Comparison of ENCODE assay signal across 8 mouse cellular contexts in the genomic region with DNA sequence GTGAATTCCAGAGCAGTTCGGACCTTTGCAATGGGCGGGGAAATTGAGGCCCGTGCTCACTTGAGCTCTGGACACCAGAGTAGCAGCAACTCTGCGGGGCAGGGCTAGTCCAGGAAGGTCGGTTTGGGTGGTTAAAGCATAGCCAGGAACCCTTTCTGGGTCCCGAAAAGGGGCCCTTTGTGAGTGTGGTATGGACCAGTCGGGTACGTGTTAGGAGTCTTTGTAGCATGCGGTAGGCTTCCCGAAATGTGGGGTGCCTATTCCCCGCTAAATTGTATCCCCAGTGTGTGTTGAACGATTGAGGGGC. TPM values are rescaled to one million over a fixed set of nuclear protein-coding genes. Genes with fewer than 3 reads are reported as not detected.
A peak's percentile ranks its signal among the peaks of the same experiment; 100 is the strongest.
DNase-seq lines count a peak whose midpoint lies in the region; ATAC-seq and TF ChIP-seq lines count a peak whose summit lies in the region.

No protein-coding gene starts in this region.

- TF ChIP-seq CTCF in kidney, postnatal 0 days (IDR thresholded peaks at IDR 0.05; ENCODE audit: low read depth): no peak

- no peak for ATAC-seq in kidney, postnatal 0 days (replicated peaks; ENCODE audit: low FRiP score, low read depth)
- ATAC-seq in intestine, embryonic 15.5 days: no peak

- no peak overlapping the region for H3K27ac ChIP-seq in kidney, postnatal 0 days
- H3K27ac ChIP-seq in embryonic facial prominence, embryonic 10.5 days (replicated peaks): peak overlapping the region; percentile 96
- H3K27ac ChIP-seq in intestine, embryonic 15.5 days: peak overlapping the region; percentile 90

- H3K4me1 ChIP-seq in kidney, postnatal 0 days (replicated peaks; ENCODE audit: insufficient read depth, low read length): peaks cover 11% of the 10 kb centered on the region
- H3K4me1 ChIP-seq in embryonic facial prominence, embryonic 10.5 days: peaks cover 21% of the 10 kb centered on the region
- H3K4me1 ChIP-seq in intestine, embryonic 15.5 days (replicated peaks): 0 out of 2 replicates have a peak, but pooled peaks cover 9% of the 10 kb centered on the region

- peak overlapping the region; percentile 85 for H3K9ac ChIP-seq in kidney, postnatal 0 days (ENCODE audit: low read depth, low read length)
- H3K9ac ChIP-seq in intestine, embryonic 15.5 days: peak overlapping the region; percentile 92

- H3K4me2 ChIP-seq in kidney, postnatal 0 days (ENCODE audit: low read length): peak overlapping the region; percentile 81
- peak overlapping the region; percentile 84 for H3K4me2 ChIP-seq in intestine, embryonic 15.5 days (replicated peaks)
- H3K4me2 ChIP-seq in myocyte (ENCODE audit: low read depth): peak overlapping the region; percentile 88

- no peaks in the 10 kb centered on the region for H3K27me3 ChIP-seq in kidney, postnatal 0 days (ENCODE audit: insufficient read depth, low read length)
- H3K27me3 ChIP-seq in embryonic facial prominence, embryonic 10.5 days (replicated peaks; ENCODE audit: low read depth, poor library complexity, severe bottlenecking): no peaks in the 10 kb centered on the region
- H3K27me3 ChIP-seq in intestine, embryonic 15.5 days (replicated peaks): no peaks in the 10 kb centered on the region
- no peaks in the 10 kb centered on the region for H3K27me3 ChIP-seq in myocyte (ENCODE audit: control insufficient read depth, insufficient read depth, insufficient read length)

- DNase-seq in kidney, postnatal 0 days (ENCODE audit: low spot score): peak; percentile 27
- DNase-seq in kidney, adult 9 months: no peak
- DNase-seq in embryonic facial prominence, embryonic 10.5 days (ENCODE audit: low spot score): no peak
- no peak for DNase-seq in adrenal gland, postnatal 36 days
- no peak for DNase-seq in lung, adult 18-20 months
- DNase-seq in frontal cortex, adult 2 months (ENCODE audit: extremely low spot score in 1 of 2, low spot score in 1 of 2): no peak

- no peak for TF ChIP-seq POLR2A in myocyte (IDR thresholded peaks at IDR 0.05; ENCODE audit: insufficient read length, low read depth)

- no peaks in the 10 kb centered on the region for H3K9me3 ChIP-seq in kidney, postnatal 0 days (replicated peaks; ENCODE audit: low read length)
- H3K9me3 ChIP-seq in embryonic facial prominence, embryonic 10.5 days: no peaks in the 10 kb centered on the region
- H3K9me3 ChIP-seq in intestine, embryonic 15.5 days: no peaks in the 10 kb centered on the region

- H3K79me2 ChIP-seq in myocyte (ENCODE audit: control insufficient read depth, insufficient read depth): peaks cover 54% of the 10 kb centered on the region

- H3K4me3 ChIP-seq in kidney, postnatal 0 days (replicated peaks; ENCODE audit: low read depth, low read length): peak overlapping the region; percentile 66
- peak overlapping the region; percentile 89 for H3K4me3 ChIP-seq in embryonic facial prominence, embryonic 10.5 days
- peak overlapping the region; percentile 88 for H3K4me3 ChIP-seq in intestine, embryonic 15.5 days (replicated peaks)
- H3K4me3 ChIP-seq in myocyte: peak overlapping the region; percentile 57

- H3K36me3 ChIP-seq in kidney, postnatal 0 days (ENCODE audit: insufficient read depth, low read length): peaks cover 8% of the 10 kb centered on the region; the same call in 1 of the 2 replicates
- peaks cover 34% of the 10 kb centered on the region for H3K36me3 ChIP-seq in embryonic facial prominence, embryonic 10.5 days (replicated peaks)
- peaks cover 4% of the 10 kb centered on the region; the same call in 1 of the 2 replicates for H3K36me3 ChIP-seq in intestine, embryonic 15.5 days
- no peaks in the 10 kb centered on the region for H3K36me3 ChIP-seq in myocyte (ENCODE audit: control insufficient read depth, insufficient read depth)

- WGBS in kidney, postnatal 0 days: 2% methylated on average over 12 of the region's 12 CpGs
- 2% methylated on average over 12 of the region's 12 CpGs for WGBS in embryonic facial prominence, embryonic 10.5 days
- under 1% methylated on average over 12 of the region's 12 CpGs for WGBS in intestine, embryonic 15.5 days

- peak overlapping the region; percentile 67 for H3ac ChIP-seq in myocyte (ENCODE audit: control insufficient read depth, insufficient read length)

TF ChIP-seq in myocyte, 11 proteins besides CTCF, POLR2A, EP300 and RAD21:
- no peak for TF ChIP-seq MYOD1 (IDR thresholded peaks at IDR 0.05; ENCODE audit: control insufficient read depth in 1 of 3, insufficient read length in 2 of 3, low read depth in 2 of 3)
- no peak for TF ChIP-seq MAX (IDR thresholded peaks at IDR 0.05; ENCODE audit: low read depth)
- TF ChIP-seq CEBPB (IDR thresholded peaks at IDR 0.05; ENCODE audit: insufficient read depth, poor library complexity, severe bottlenecking): no peak
- no peak for TF ChIP-seq E2F4 (IDR thresholded peaks at IDR 0.05; ENCODE audit: insufficient read depth)

RNA-seq across cellular contexts. Expression of gene Chaf1a, which starts 0.6 kb away (rescaled TPM):
- polyA plus RNA-seq in kidney, postnatal 0 days (2015; fragmentation: Nextera tagmentation; extraction: Ambion mirVana): 11.1 and 11.2 TPM in 2 replicates
- polyA plus RNA-seq in embryonic facial prominence, embryonic 10.5 days (2016; fragmentation: Nextera tagmentation; extraction: Ambion mirVana): 50.7 and 52.3 TPM in 2 replicates
- 21.4 and 22.4 TPM in 2 replicates for polyA plus RNA-seq in intestine, embryonic 15.5 days (2015; fragmentation: Nextera tagmentation; extraction: Ambion mirVana)
- polyA plus RNA-seq in myocyte (2012; fragmentation: generic; extraction: Trizol): 8.0 TPM
- total RNA-seq in adrenal gland, postnatal 36 days (2021): 1 to 10 TPM; 3.5 to 4.7 TPM
- polyA plus RNA-seq in frontal cortex, adult 2 months (2012; rRNA removed): 2.7 and 2.8 TPM in 2 replicates

RNA-seq across cellular contexts. Expression of gene Sh3gl1, which starts 4.4 kb away (rescaled TPM):
- 115 and 129 TPM in 2 replicates for polyA plus RNA-seq in kidney, postnatal 0 days (2015; fragmentation: Nextera tagmentation; extraction: Ambion mirVana)
- 170 and 173 TPM in 2 replicates for polyA plus RNA-seq in embryonic facial prominence, embryonic 10.5 days (2016; fragmentation: Nextera tagmentation; extraction: Ambion mirVana)
- polyA plus RNA-seq in intestine, embryonic 15.5 days (2015; fragmentation: Nextera tagmentation; extraction: Ambion mirVana): 124 TPM in 2 replicates
- polyA plus RNA-seq in myocyte (2012; fragmentation: generic; extraction: Trizol): 66.9 TPM
- 10 to 100 TPM; 49.0 to 49.7 TPM for total RNA-seq in adrenal gland, postnatal 36 days (2021)
- polyA plus RNA-seq in frontal cortex, adult 2 months (2012; rRNA removed): 46.0 and 50.7 TPM in 2 replicates

RNA-seq across cellular contexts. Expression of gene Ubxn6, which starts 34.0 kb away (rescaled TPM):
- 54.4 and 56.0 TPM in 2 replicates for polyA plus RNA-seq in kidney, postnatal 0 days (2015; fragmentation: Nextera tagmentation; extraction: Ambion mirVana)
- polyA plus RNA-seq in embryonic facial prominence, embryonic 10.5 days (2016; fragmentation: Nextera tagmentation; extraction: Ambion mirVana): 35.0 and 36.8 TPM in 2 replicates
- 29.9 and 35.1 TPM in 2 replicates for polyA plus RNA-seq in intestine, embryonic 15.5 days (2015; fragmentation: Nextera tagmentation; extraction: Ambion mirVana)
- 54.3 TPM for polyA plus RNA-seq in myocyte (2012; fragmentation: generic; extraction: Trizol)
- 10 to 100 TPM; 73.3 to 86.1 TPM for total RNA-seq in adrenal gland, postnatal 36 days (2021)
- polyA plus RNA-seq in frontal cortex, adult 2 months (2012; rRNA removed): 106 and 113 TPM in 2 replicates

RNA-seq across cellular contexts. Expression of gene Mpnd, which starts 35.3 kb away (rescaled TPM):
- 75.6 and 83.9 TPM in 2 replicates for polyA plus RNA-seq in kidney, postnatal 0 days (2015; fragmentation: Nextera tagmentation; extraction: Ambion mirVana)
- 126 and 135 TPM in 2 replicates for polyA plus RNA-seq in embryonic facial prominence, embryonic 10.5 days (2016; fragmentation: Nextera tagmentation; extraction: Ambion mirVana)
- polyA plus RNA-seq in intestine, embryonic 15.5 days (2015; fragmentation: Nextera tagmentation; extraction: Ambion mirVana): 86.3 and 95.3 TPM in 2 replicates
- polyA plus RNA-seq in myocyte (2012; fragmentation: generic; extraction: Trizol): 92.1 TPM
- total RNA-seq in adrenal gland, postnatal 36 days (2021): 100 to 1,000 TPM in 1 of 2 experiments, 10 to 100 TPM in 1; 79.6 to 104 TPM
- 126 and 132 TPM in 2 replicates for polyA plus RNA-seq in frontal cortex, adult 2 months (2012; rRNA removed)

RNA-seq across cellular contexts. Expression of gene Stap2, which starts 35.4 kb away (rescaled TPM):
- 21.8 and 22.0 TPM in 2 replicates for polyA plus RNA-seq in kidney, postnatal 0 days (2015; fragmentation: Nextera tagmentation; extraction: Ambion mirVana)
- polyA plus RNA-seq in embryonic facial prominence, embryonic 10.5 days (2016; fragmentation: Nextera tagmentation; extraction: Ambion mirVana): 8.2 and 8.8 TPM in 2 replicates
- polyA plus RNA-seq in intestine, embryonic 15.5 days (2015; fragmentation: Nextera tagmentation; extraction: Ambion mirVana): 40.3 and 45.8 TPM in 2 replicates
- polyA plus RNA-seq in myocyte (2012; fragmentation: generic; extraction: Trizol): 0.46 TPM
- total RNA-seq in adrenal gland, postnatal 36 days (2021): 1 to 10 TPM; 5.1 to 7.6 TPM
- 4.7 and 5.3 TPM in 2 replicates for polyA plus RNA-seq in frontal cortex, adult 2 months (2012; rRNA removed)
